Mouse (Mus musculus): Measurements from ENCODE around the gene Polg2. TPM values are rescaled to one million over a fixed set of nuclear protein-coding genes. Genes with fewer than 3 reads are reported as not detected.

The Polg2 gene
- polyA plus RNA-seq (2014; fragmentation: Nextera tagmentation; extraction: Ambion mirVana), result 9.8 and 10.2 TPM in 2 replicates

DNA sequence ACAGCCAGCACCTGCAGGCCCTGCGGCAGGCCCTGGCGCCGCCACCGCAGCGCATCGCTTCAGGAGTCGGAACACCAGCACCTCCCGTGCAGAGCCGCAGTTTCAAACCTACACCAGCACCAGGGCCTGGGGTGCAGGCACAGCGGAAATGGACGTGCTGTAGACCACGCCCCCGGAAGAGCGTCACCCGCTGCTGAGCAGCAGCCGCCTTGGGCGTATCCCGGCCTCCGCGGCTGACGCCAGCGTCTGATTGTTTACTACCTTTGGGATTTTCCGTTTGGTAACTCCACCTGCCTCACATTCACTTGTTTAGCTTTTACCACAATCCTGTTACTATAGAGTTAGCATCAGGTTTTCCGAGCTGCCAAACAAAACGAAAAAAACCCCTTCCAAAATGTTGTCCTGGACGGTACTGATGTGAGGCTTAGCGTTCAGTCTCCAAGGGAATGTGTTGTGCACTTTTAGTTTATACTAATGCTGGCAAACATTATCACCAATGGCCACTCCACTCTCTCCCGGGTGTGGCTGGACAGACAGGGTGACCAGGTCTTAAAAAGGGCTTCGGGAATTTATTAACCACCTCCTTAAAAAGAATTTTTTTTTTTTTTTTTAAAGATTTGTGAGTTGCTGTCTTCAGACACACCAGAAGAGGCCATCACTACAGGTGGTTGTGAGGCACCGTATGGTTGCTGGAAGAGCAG is at the start of gene Polg2:
Polg2 (minus strand) TSS at position 150 of the 701 bp plus-strand sequence.
- peak; percentile 98 for ATAC-seq (ENCODE audit: low read depth)

DNA sequence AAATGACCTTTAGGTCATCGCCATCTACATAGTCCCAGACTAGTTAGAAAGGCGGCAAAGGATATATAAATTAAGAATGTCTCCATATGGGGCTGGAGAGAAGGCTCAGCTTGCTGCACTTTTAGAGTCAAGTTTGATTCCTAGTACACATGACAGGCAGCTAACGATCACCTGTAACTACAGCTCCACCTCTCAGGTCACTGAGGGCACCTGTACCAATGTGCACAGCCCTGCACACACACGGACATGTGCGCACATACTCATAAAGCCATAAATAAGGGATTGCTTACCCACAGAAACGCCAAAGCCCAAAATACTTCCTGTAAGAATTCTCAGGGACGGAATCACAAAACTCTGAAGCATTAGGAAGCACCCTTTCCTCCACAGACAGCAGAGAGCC is 48.7 kb upstream of the Polg2 start:
- 89% methylated on average over 7 of the region's 7 CpGs for WGBS
- Histone ChIP-seq H3K9me3 (ENCODE audit: control insufficient read depth, low read length) (no peaks in the 10 kb centered on the region), H3K4me1 (ENCODE audit: control insufficient read depth, insufficient read depth, low read length) (no peaks in the 10 kb centered on the region), H3K9ac (ENCODE audit: low read depth, low read length) (no peak overlapping the region), H3K36me3 (ENCODE audit: control insufficient read depth, insufficient read depth, low read length) (peaks cover 82% of the 10 kb centered on the region), H3K27me3 (replicated peaks; ENCODE audit: control insufficient read depth, insufficient read depth, low read length) (no peaks in the 10 kb centered on the region), H3K4me3 (ENCODE audit: low read depth, low read length) (no peak overlapping the region), H3K27ac (replicated peaks; ENCODE audit: low read depth, low read length) (no peak overlapping the region), H3K4me2 (ENCODE audit: low read depth, low read length) (no peak overlapping the region)
- DNase-seq (ENCODE audit: low spot score) (no peak), ATAC-seq (ENCODE audit: low read depth) (no peak)

More for the DNA sequence above, at the start of gene Polg2:
- Histone ChIP-seq H3K27ac (replicated peaks; ENCODE audit: low read depth, low read length) (peak within 1 kb of the TSS; percentile 99), H3K4me2 (ENCODE audit: low read depth, low read length) (peak within 1 kb of the TSS; percentile 57), H3K4me1 (ENCODE audit: control insufficient read depth, insufficient read depth, low read length) (no peaks in the 10 kb centered on the region), H3K36me3 (ENCODE audit: control insufficient read depth, insufficient read depth, low read length) (peaks cover 71% of the 10 kb centered on the region), H3K9ac (ENCODE audit: low read depth, low read length) (peak within 1 kb of the TSS; percentile 90), H3K4me3 (ENCODE audit: low read depth, low read length) (peak within 1 kb of the TSS; percentile 87), H3K9me3 (ENCODE audit: control insufficient read depth, low read length) (no peaks in the 10 kb centered on the region), H3K27me3 (replicated peaks; ENCODE audit: control insufficient read depth, insufficient read depth, low read length) (no peaks in the 10 kb centered on the region)
- peak; percentile 98 for DNase-seq (ENCODE audit: low spot score)
- WGBS, result 3% methylated on average over 16 of the region's 30 CpGs

DNA sequence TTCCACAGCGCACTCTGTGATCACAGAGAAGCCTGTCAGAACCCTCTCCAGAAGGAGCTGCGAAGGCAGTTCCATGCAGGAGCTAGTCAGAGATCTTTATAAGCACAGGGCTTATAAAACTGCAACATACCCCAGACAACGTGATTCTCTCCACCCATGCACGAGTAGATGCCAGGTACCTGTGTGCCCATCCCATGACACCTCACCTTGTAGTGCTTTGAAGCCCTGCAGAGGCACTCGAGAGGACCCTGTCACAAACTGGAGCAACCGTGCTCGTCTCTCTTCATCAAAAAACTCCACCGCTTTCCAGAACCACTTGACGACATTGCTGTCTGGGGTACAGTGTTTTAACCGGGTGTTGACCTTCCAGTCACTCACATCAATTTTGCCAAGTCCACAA is 45.1 kb upstream of the Polg2 start:
- no peak overlapping the region for H3K4me2 ChIP-seq (ENCODE audit: low read depth, low read length)
- no peaks in the 10 kb centered on the region; the same call in 1 of the 2 replicates for H3K4me1 ChIP-seq (ENCODE audit: control insufficient read depth, insufficient read depth, low read length)
- no peak overlapping the region for H3K4me3 ChIP-seq (ENCODE audit: low read depth, low read length)
- ATAC-seq (ENCODE audit: low read depth) (no peak), DNase-seq (ENCODE audit: low spot score) (no peak)
- 92% methylated on average over 10 of the region's 10 CpGs for WGBS
- H3K9me3 ChIP-seq (ENCODE audit: control insufficient read depth, low read length), result no peaks in the 10 kb centered on the region
- no peak overlapping the region for H3K27ac ChIP-seq (replicated peaks; ENCODE audit: low read depth, low read length)
- no peaks in the 10 kb centered on the region for H3K27me3 ChIP-seq (replicated peaks; ENCODE audit: control insufficient read depth, insufficient read depth, low read length)
- peaks cover 81% of the 10 kb centered on the region for H3K36me3 ChIP-seq (ENCODE audit: control insufficient read depth, insufficient read depth, low read length)
- no peak overlapping the region for H3K9ac ChIP-seq (ENCODE audit: low read depth, low read length)

DNA sequence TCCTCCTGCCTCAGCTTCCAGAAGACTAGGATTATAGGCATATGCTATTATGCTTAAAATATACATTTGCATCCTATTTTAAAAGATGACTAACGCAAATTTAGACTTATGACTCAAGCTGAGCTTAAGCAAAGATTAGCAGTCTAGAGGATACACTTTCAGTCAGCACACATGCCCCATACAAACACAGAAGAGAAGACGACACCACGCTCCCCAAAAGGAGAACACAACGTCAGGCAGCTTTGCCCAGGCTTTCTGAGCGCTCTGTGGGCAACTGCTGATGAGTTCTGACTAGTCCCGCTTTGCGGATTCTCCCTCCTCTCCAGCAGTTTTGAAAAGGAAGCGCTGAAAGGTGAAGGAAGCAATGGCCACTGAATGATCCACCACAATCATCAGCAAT is 44.4 kb upstream of the Polg2 start:
- no peak overlapping the region for H3K9ac ChIP-seq (ENCODE audit: low read depth, low read length)
- DNase-seq (ENCODE audit: low spot score), result no peak
- peaks cover 83% of the 10 kb centered on the region for H3K36me3 ChIP-seq (ENCODE audit: control insufficient read depth, insufficient read depth, low read length)
- H3K4me2 ChIP-seq (ENCODE audit: low read depth, low read length), result no peak overlapping the region
- no peak for ATAC-seq (ENCODE audit: low read depth)
- no peaks in the 10 kb centered on the region for H3K27me3 ChIP-seq (replicated peaks; ENCODE audit: control insufficient read depth, insufficient read depth, low read length)
- H3K27ac ChIP-seq (replicated peaks; ENCODE audit: low read depth, low read length), result no peak overlapping the region
- H3K9me3 ChIP-seq (ENCODE audit: control insufficient read depth, low read length), result no peaks in the 10 kb centered on the region
- 91% methylated on average over 8 of the region's 8 CpGs for WGBS
- H3K4me3 ChIP-seq (ENCODE audit: low read depth, low read length), result no peak overlapping the region
- H3K4me1 ChIP-seq (ENCODE audit: control insufficient read depth, insufficient read depth, low read length), result no peaks in the 10 kb centered on the region; the same call in 1 of the 2 replicates

DNA sequence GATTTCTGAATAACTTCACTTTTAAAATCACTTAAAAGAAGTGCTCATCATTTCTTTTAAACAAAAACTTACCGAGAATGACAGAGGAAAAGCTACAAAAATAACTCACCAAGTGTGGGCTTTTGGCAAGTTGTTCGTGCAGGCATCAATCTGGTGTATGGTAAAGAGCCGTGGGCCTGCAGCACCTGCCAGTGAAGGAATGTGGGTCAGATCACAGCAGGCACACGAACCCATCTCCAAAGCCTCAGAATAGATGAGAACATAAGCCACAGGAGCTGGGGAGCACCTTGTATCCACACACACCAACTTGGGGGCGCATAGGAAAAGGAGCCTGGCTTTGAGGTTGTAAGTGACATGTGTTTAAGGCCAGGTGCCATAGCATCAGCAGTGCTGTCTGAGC is 43.6 kb upstream of the Polg2 start:
- ATAC-seq (ENCODE audit: low read depth) (no peak), DNase-seq (ENCODE audit: low spot score) (no peak)
- no peak overlapping the region for H3K4me2 ChIP-seq (ENCODE audit: low read depth, low read length)
- no peaks in the 10 kb centered on the region; the same call in 1 of the 2 replicates for H3K4me1 ChIP-seq (ENCODE audit: control insufficient read depth, insufficient read depth, low read length)
- H3K36me3 ChIP-seq (ENCODE audit: control insufficient read depth, insufficient read depth, low read length), result peaks cover 82% of the 10 kb centered on the region
- no peaks in the 10 kb centered on the region for H3K27me3 ChIP-seq (replicated peaks; ENCODE audit: control insufficient read depth, insufficient read depth, low read length)
- 88% methylated on average over 5 of the region's 5 CpGs for WGBS
- no peak overlapping the region for H3K4me3 ChIP-seq (ENCODE audit: low read depth, low read length)
- H3K9me3 ChIP-seq (ENCODE audit: control insufficient read depth, low read length), result no peaks in the 10 kb centered on the region
- no peak overlapping the region for H3K27ac ChIP-seq (replicated peaks; ENCODE audit: low read depth, low read length)
- H3K9ac ChIP-seq (ENCODE audit: low read depth, low read length), result no peak overlapping the region

DNA sequence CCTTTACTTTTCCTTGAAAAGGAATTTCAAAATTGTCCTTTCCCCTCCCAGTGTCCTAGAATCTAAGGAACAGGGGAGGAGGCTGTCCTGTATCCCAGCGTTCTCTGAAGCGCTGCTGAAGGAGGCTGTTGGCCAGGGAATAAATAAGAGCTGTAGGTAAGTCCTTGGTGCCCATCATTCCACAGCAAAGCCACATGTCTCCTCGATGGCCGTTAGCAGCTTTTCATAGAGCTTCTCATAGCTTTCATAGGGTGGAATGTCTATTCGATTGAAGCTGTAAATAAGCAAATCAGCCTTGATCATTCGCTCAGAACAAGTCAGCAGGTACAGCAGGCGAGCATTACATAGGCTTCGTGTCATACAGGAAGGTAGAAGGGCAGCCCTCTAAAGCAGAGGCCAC is 43.2 kb upstream of the Polg2 start:
- no peak overlapping the region for H3K4me2 ChIP-seq (ENCODE audit: low read depth, low read length)
- H3K4me1 ChIP-seq (ENCODE audit: control insufficient read depth, insufficient read depth, low read length), result no peaks in the 10 kb centered on the region; the same call in 1 of the 2 replicates
- H3K27ac ChIP-seq (replicated peaks; ENCODE audit: low read depth, low read length), result no peak overlapping the region
- WGBS, result 86% methylated on average over 8 of the region's 8 CpGs
- H3K9me3 ChIP-seq (ENCODE audit: control insufficient read depth, low read length), result no peaks in the 10 kb centered on the region
- peaks cover 82% of the 10 kb centered on the region for H3K36me3 ChIP-seq (ENCODE audit: control insufficient read depth, insufficient read depth, low read length)
- H3K4me3 ChIP-seq (ENCODE audit: low read depth, low read length), result no peak overlapping the region
- H3K9ac ChIP-seq (ENCODE audit: low read depth, low read length), result no peak overlapping the region
- H3K27me3 ChIP-seq (replicated peaks; ENCODE audit: control insufficient read depth, insufficient read depth, low read length), result no peaks in the 10 kb centered on the region
- ATAC-seq (ENCODE audit: low read depth) (no peak), DNase-seq (ENCODE audit: low spot score) (no peak)

DNA sequence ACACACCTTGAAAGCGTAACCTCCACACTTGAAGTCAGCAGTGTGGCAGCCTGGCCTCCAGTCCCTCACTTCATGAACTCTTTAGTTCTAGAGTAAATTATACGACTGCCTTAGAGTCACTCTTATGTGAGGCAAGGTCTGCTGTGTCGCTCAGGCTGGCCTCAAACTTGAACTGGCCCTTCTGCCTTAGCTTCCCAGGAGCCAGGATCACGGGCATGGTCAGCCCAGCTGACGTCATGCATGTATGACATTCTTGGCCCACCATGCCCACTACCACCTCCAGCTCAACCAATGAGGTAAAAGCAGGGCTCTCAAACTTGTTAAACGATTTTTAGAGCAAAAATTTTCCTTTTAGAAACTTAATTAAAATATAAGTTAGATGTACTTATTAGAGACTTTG is 42.1 kb upstream of the Polg2 start:
- Histone ChIP-seq H3K27ac (replicated peaks; ENCODE audit: low read depth, low read length) (no peak overlapping the region), H3K4me3 (ENCODE audit: low read depth, low read length) (no peak overlapping the region), H3K36me3 (ENCODE audit: control insufficient read depth, insufficient read depth, low read length) (peaks cover 84% of the 10 kb centered on the region), H3K4me1 (ENCODE audit: control insufficient read depth, insufficient read depth, low read length) (no peaks in the 10 kb centered on the region; the same call in 1 of the 2 replicates), H3K9me3 (ENCODE audit: control insufficient read depth, low read length) (no peaks in the 10 kb centered on the region), H3K27me3 (replicated peaks; ENCODE audit: control insufficient read depth, insufficient read depth, low read length) (no peaks in the 10 kb centered on the region), H3K4me2 (ENCODE audit: low read depth, low read length) (no peak overlapping the region), H3K9ac (ENCODE audit: low read depth, low read length) (no peak overlapping the region)
- WGBS, result 83% methylated on average over 6 of the region's 6 CpGs
- no peak for DNase-seq (ENCODE audit: low spot score)
- ATAC-seq (ENCODE audit: low read depth), result no peak

DNA sequence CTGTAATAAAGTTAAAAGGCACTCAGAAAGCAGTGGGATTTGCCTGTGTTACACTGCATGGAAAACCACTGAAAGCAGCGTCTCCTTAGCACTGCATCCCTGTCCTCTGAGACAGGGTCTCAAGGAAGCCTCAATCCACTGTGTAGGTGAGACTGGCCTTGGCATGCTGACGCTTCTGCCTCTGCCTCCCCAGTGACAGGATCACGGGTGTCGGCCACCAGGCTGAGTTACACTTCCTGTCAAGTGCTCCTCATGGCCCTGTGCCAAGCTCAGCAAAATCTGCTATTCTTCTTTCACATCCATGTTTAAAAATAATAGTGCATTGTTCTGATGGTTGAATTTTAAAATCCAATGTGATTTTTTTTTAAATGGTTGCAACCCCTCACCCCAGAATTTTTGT is 41.6 kb upstream of the Polg2 start:
- H3K4me2 ChIP-seq (ENCODE audit: low read depth, low read length), result no peak overlapping the region
- H3K36me3 ChIP-seq (ENCODE audit: control insufficient read depth, insufficient read depth, low read length), result peaks cover 83% of the 10 kb centered on the region
- DNase-seq (ENCODE audit: low spot score) (peak; percentile 54), ATAC-seq (ENCODE audit: low read depth) (no peak; the same call in 1 of the 2 replicates)
- no peak overlapping the region for H3K4me3 ChIP-seq (ENCODE audit: low read depth, low read length)
- H3K27ac ChIP-seq (replicated peaks; ENCODE audit: low read depth, low read length), result no peak overlapping the region
- H3K27me3 ChIP-seq (replicated peaks; ENCODE audit: control insufficient read depth, insufficient read depth, low read length), result no peaks in the 10 kb centered on the region
- 0 out of 2 replicates have a peak overlapping the region, but pooled peaks have one; percentile 9 for H3K9ac ChIP-seq (ENCODE audit: low read depth, low read length)
- no peaks in the 10 kb centered on the region; the same call in 1 of the 2 replicates for H3K4me1 ChIP-seq (ENCODE audit: control insufficient read depth, insufficient read depth, low read length)
- WGBS, result 51% methylated on average over 4 of the region's 4 CpGs
- no peaks in the 10 kb centered on the region for H3K9me3 ChIP-seq (ENCODE audit: control insufficient read depth, low read length)

DNA sequence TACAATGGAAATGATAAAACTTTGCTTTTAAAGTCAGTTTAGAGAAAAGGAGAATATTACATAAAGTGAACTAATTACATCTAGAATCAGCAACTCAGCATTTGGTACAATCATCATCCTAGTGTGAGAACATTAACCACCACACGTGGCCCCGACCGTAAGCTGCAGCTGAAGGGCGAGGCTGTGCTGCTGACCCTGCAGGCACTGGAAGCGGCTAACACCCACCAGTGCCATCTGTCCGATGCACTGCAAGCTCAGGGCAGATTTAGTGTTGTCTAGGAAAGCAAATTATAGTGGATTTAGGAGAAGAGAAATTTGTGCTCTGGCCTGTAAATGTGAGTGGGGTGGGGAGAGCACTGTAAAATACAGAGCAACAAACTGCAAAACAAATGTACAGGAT is 40.9 kb upstream of the Polg2 start:
- ATAC-seq (ENCODE audit: low read depth) (no peak), DNase-seq (ENCODE audit: low spot score) (no peak)
- Histone ChIP-seq H3K4me2 (ENCODE audit: low read depth, low read length) (no peak overlapping the region), H3K4me1 (ENCODE audit: control insufficient read depth, insufficient read depth, low read length) (no peaks in the 10 kb centered on the region; the same call in 1 of the 2 replicates), H3K4me3 (ENCODE audit: low read depth, low read length) (no peak overlapping the region), H3K36me3 (ENCODE audit: control insufficient read depth, insufficient read depth, low read length) (peaks cover 84% of the 10 kb centered on the region), H3K27me3 (replicated peaks; ENCODE audit: control insufficient read depth, insufficient read depth, low read length) (no peaks in the 10 kb centered on the region), H3K9me3 (ENCODE audit: control insufficient read depth, low read length) (no peaks in the 10 kb centered on the region), H3K9ac (ENCODE audit: low read depth, low read length) (no peak overlapping the region), H3K27ac (replicated peaks; ENCODE audit: low read depth, low read length) (no peak overlapping the region)
- 69% methylated on average over 6 of the region's 6 CpGs for WGBS

All from embryonic facial prominence, embryonic 14.5 days (tissue).